Mouse (Mus musculus) urinary bladder, postnatal 36 days (tissue): ENCODE measurements around the gene Tiam1.
A peak's percentile ranks its signal among the peaks of the same experiment; 100 is the strongest.

Experiments used
- DNase-seq, 2 experiments: peaks; one replicate each; pipeline ENCODE4 v3.0.0; 2022; ENCODE audit warnings: low spot score in 2 of 2, mixed read lengths in 1 of 2

Tiam1 gene

GRCm38 (mm10) chr16:89882477-89883234, 260.9 kb downstream of the Tiam1 start:
- no peak for DNase-seq

GRCm38 (mm10) chr16:89877206-89877605, 266.4 kb downstream of the Tiam1 start:
- DNase-seq: no peak

DNA sequence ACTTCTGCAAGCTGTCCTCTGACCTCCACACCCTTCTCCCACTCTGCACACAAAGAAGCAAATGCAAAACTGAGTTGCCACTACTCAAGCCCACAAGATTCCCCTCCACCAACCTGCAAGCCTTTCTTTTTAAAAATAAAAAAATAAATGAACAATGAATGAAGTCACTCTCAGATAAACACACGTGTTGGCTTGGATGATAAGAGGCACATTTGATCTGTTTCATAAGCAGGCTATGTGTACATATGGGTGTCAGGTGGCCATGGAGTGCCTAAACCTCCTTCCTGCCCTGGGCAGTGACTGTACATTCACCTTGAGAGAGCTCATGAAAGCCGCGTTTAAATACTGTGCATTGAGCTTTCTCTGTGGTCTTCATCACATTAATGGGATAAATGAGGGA, 267.5 kb downstream of the Tiam1 start:
- DNase-seq: no peak

DNA sequence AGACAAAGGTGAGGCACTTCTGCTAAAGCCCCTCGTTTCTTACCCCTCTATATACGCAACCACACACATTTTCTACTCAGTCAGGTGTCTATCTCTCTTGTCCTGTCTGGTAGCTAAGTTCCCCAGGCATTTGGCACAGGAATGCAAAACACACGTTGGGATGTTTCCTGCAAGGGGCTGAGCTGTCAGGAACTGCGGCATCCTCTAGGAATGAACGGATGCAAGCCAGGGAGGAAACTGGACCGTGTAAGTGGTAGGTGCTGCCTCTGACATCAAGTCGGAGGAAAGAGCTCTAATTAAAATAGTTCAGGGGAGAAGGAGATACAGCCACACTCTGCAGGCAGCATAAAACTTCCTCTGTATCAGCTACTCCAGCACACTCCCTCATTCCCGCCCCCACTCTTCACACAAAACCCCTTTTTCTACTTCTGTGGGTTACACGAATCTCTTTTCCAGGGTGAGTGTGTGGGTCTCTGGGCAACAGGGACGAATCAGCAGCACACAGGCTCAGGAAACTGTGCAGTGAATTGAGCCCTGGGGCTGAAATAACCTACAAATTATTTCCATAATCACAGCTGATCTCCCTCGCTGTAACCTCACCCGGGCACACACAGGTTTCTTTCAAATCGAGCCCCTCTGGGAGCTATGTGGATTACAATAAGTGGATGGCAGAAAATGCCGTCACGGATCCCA, 269.4 kb downstream of the Tiam1 start:
- DNase-seq: no peak

DNA sequence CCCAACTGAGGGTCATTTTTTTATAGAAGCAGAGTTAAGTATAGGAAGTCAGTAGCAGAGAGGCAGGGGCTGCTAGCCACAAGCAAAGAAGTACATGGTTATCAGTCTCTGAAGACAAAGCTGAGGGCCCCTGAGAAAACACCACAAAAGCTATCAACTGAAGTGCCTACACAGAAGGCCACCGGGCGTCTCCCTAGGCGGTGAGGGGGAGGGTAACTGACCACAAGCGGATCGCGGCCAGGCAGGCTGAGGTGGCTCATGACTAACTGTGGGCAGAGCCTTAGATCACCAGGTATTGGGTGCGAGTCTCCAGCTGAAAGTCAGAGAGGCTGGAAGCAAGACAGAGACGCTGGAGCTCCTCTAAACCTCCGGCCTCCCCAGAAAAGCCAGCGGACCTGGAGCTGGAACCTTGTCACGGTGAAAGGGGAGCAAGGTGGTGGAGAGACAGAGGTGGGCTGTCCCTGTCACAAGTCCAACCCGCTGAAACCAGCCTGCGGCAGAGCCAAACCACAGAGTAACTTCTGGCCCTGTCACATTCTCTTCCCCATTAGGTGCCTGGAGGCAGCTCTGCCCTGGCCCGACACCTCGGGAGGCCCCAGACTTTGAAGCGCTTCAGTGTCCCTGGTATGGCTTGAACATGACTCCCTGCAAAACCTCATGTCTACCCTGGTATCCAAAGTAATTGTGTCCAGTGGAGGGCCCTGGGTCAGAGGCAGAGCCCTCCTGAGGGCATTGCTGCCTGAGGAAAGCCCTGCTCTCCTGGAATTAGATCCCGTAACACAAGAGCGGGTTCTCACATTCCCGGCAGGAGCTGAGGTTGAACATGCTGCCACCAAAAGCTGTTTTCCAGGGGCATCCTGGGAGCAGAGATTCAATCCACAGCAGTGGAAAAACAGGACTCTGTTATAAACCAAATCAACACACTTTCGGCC, 271.3 kb downstream of the Tiam1 start:
- DNase-seq: no peak

DNA sequence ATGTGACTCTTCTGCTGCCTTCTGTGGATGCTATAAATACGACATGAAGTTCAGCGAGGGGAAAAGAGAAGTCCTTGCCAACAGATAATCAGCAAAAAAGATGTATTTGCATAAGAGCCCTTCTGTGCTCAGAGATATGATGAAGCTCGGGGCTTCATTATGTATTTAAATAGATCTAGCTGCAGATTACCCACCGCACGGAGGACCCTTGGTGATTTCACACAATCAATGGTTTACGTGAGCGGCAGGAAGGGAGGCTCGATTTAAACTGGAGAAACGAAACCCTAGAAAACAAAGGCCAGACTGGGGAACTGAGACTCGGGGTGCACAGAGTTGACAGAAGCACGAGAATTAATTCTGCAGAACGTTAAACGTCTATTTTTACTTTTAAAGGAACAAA, 272.2 kb downstream of the Tiam1 start:
- no peak for DNase-seq

DNA sequence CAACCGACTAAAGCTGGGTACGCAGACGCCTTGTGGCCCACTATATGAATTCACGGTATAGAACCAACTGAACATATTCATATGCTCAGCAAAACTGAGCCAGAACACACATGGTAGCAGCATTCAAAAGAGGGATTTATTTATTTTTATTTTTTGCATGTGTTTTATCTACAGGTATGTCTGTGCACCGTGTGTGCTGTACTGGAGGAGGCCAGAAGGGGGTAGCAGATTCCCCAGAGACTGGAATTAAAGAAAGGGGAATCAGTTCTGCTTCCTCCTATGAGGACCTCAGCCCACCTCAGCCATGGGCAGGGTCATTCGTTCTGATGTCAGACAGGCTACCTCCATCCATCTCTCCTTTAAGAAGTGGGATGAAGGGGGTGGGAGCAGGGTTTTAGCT, 273.5 kb downstream of the Tiam1 start:
- no peak for DNase-seq

GRCm38 (mm10) chr16:89868502-89868901, 275.1 kb downstream of the Tiam1 start:
- DNase-seq: no peak

DNA sequence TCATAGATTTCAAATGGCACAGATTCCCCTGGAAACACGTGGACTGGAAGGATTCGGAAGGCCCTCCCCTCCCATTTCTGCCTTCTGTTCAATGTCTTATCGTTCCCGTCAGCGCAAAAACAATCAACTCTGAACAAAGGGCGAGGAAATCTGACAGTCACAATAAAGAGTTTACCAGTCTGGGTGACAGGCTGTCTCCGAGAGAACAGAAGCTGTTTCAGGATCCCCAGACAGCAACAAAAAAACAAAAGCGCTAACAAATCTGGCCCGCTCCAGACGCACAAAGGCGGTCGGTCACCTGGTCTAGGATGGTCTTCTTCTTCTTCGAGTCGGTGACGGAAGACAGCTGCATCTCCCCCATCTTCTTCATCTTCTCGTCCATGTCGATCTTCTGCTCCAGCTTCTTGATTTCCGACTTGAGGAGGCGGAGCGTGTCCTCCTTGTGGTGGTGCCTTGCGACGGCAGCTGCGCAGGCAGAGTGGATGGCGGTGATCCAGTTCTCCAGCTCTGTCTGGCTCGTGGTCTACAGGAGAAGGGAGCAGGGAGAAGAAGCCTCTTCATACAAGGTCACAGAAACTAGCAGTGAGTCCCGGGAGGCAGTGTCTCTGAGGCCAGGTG, 276.2 kb downstream of the Tiam1 start:
- no peak for DNase-seq

GRCm38 (mm10) chr16:89865136-89865535, 278.4 kb downstream of the Tiam1 start:
- DNase-seq: no peak

DNA sequence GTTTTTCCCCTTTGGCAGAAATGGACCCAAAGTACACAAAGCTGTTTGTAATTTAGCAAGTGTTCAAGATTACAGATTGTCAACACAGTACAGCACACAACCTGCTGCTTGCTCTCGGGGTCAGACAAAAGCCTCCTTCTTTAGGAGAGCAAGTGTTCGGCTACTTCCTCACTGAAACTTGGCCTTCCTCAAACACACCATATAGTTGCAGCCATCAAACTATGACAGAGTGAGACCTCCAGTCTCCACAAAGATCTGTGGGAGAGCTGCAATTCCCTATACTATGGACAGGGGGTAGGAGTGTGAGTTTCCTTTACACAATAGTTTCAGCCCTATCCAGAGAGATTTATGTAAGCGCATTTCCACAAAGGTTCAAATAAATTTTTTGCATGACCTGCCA, 278.9 kb downstream of the Tiam1 start:
- no peak for DNase-seq

- no peak for DNase-seq
These were observed 280.3 kb downstream of the Tiam1 start for GRCm38 (mm10) chr16:89863264-89863663.

DNA sequence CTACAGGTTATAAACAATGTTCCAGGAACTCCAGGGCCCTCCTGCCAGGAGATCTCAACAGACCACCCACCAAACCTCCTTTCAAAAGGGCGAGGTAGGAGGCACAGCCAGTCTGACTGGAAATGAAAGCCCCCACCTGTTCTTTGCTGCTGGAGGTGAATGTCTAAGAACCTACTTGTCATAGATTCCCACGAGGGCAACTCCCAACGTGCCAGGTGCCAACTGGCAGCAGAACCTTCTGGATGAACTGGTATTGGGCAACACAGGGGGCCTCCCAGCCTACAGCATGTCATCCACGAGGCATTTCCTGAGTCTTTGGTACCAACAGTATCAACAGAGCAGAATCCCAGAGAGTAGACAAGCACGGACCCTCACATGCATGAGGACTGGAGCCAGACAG, 282.0 kb downstream of the Tiam1 start:
- peak; percentile 66 to 67 for DNase-seq

- DNase-seq: no peak
These were observed 282.9 kb downstream of the Tiam1 start for GRCm38 (mm10) chr16:89860708-89861107.

DNA sequence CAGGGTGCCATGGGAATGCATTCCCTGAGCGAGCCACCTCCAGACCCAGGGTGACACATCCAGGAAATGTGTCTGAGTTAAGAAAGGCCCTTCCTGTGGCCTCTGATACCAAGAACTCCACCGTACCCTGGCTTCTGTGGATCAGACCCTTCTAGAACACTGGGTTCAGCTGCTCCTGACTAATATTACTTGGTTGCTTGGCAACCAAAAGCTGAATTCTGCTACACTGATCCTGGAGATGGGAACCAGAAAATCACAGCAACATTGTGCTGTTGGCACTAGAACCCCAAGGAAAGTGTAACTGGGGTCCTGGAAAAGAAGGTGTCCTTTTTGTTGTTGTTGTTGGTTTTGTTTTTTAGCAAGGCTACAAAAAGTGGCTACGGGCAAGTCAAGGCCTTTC, 285.9 kb downstream of the Tiam1 start:
- DNase-seq: no peak

DNA sequence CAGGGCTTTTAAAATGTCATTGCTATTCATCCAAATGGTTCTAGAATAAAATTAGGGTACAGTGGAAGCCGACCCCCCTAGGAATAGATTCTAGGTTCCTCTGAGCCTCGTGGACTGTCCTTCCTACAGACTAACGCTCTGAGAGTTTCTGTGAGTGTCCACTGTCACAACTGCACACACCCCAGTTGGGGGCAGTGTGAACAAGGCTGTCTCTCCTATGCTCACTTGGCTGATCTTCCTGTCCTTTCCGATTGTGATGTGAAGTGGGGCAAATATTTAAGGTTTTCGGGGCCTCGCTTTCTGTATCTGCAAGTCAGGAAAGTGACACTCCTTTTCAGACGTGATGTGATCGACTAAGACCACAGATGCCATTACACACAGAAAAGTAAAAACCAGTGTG, 288.8 kb downstream of the Tiam1 start:
- DNase-seq: no peak

DNA sequence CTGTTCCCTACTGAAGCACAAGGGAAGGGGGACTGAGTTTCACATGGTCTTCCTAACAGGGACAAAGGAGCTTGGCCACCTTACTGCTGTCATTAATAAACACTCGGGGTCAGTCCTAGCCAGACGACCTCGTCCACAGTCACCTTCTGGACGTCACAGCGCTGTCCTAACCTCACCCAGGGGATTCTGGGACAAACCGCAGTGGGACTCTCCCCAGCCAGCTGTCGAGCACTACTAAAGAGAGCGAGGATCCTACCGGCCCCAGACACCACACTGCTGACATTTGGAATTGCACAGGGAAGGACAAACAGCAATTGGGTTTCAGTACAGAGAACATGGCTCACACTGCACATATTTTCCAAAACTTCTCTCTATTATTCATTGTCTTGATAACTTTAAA, 292.2 kb downstream of the Tiam1 start:
- DNase-seq: no peak

DNA sequence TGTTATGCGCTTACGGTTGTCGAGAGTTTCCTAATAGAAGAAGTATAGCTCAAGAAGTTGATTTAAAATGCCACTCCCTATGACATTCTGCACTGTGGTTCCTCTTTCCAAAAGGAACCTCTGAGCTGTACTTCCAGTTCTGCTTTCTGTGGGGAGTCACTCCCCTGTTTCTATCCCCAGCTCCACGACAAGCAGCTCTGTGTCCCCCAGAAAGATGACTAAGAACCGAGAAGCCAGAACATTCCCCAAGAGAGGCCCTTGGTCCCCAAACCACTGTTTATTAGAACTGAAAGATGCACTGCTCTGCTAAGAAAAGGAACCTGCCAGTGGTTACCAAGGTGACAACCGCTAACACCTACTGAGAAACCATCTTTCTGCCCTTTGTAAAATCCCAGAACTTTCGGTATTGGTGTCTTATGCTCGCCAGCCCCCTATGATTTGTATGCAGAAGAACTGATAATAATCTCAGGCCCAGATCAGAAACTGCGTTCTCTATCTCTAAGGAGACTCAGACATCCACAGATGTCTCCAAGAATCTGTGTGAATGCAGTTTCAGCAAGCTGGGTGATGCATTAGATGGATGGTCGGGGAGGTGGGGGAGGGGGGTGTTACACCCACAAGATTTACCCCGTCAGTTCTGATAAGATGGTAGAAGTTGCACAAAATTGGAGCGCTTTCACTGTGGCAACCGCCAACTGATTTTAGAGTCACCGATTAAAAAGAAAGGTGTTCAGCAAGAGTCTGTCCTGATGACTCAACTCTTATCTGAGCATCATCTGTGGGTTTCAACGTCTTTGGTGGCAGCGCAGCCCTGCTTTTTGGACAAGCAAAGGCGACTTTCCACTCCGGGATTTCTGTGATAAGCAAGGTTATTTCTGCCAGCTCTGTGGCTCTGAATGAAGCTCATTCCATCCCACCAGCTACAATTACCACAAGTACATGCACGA, 294.6 kb downstream of the Tiam1 start:
- DNase-seq: no peak

GRCm38 (mm10) chr16:89848179-89848578, 295.4 kb downstream of the Tiam1 start:
- DNase-seq: no peak

GRCm38 (mm10) chr16:89845461-89845860, 298.1 kb downstream of the Tiam1 start:
- DNase-seq: no peak

DNA sequence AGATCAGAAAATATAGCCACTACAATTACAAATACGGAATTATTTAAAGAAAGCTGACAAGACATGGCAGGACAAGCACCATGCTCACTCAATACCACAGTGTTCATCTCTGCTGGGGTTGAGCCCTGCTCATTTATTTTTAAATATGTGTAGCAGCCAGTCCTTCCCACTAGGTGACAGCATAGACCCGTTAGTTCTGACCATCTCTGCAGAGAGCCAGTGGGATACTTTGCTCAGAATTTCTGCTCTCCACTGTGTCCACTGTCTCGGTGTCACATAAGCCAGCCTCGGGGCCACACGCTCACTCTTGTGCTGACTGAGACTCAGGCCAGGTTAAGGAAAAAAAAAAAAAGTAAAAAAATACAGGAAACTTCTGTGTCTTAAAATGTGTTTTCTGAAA, 299.0 kb downstream of the Tiam1 start:
- DNase-seq: peak in 1 of 2 experiments; percentile 47
